Mouse (Mus musculus) kidney, postnatal 0 days (tissue): Measurements from ENCODE around the gene Zbed4. TPM values are rescaled to one million over a fixed set of nuclear protein-coding genes. Genes with fewer than 3 reads are reported as not detected.

Source experiments
- ATAC-seq: fragments of 200-750 bp; cut with Nextera tagmentation; replicated peaks from 2 replicates; pipeline ENCODE4 v1.8.0; 2017; ENCODE audit warnings: low read depth, moderate number of reproducible peaks, moderate TSS enrichment, moderate library complexity; ENCODE audit not compliant: low FRiP score
- DNase-seq: peaks from one replicate; pipeline ENCODE4 v3.0.0-alpha.2; 2016; ENCODE audit warnings: low spot score
- H3K27ac ChIP-seq: fragments of 300-500 bp; sonication (generic); 2 replicates; pipeline ENCODE4 v1.5.1; 2014; ENCODE audit warnings: mild to moderate bottlenecking
- H3K27me3 ChIP-seq: fragments of 300-500 bp; sonication (generic); 2 replicates; pipeline ENCODE4 v1.6.1; 2014; ENCODE audit warnings: low read length, mixed read lengths; ENCODE audit not compliant: insufficient read depth
- H3K36me3 ChIP-seq: fragments of 300-500 bp; sonication (generic); 2 replicates; pipeline ENCODE4 v1.6.1; 2014; ENCODE audit warnings: low read length, mixed read lengths; ENCODE audit not compliant: insufficient read depth
- H3K4me1 ChIP-seq: fragments of 300-500 bp; sonication (generic); replicated peaks from 2 replicates; pipeline ENCODE4 v1.6.1; 2014; ENCODE audit warnings: antibody characterized with exemption, low read length, mixed read lengths; ENCODE audit not compliant: insufficient read depth
- H3K4me2 ChIP-seq: fragments of 300-500 bp; sonication (generic); 2 replicates; pipeline ENCODE4 v1.6.1; 2014; ENCODE audit warnings: mild to moderate bottlenecking, low read length, moderate library complexity, mixed read lengths
- H3K4me3 ChIP-seq: fragments of 300-500 bp; sonication (generic); replicated peaks from 2 replicates; pipeline ENCODE4 v1.5.1; 2014; ENCODE audit warnings: low read depth, low read length
- H3K9ac ChIP-seq: fragments of 300-500 bp; sonication (generic); 2 replicates; pipeline ENCODE4 v1.6.1; 2014; ENCODE audit warnings: low read depth, low read length
- H3K9me3 ChIP-seq: fragments of 300-500 bp; sonication (generic); replicated peaks from 2 replicates; pipeline ENCODE4 v1.6.1; 2016; ENCODE audit warnings: low read length, inconsistent platforms, mixed read lengths
- CTCF ChIP-seq: IDR thresholded peaks from 2 replicates; pipeline ENCODE4 v1.5.1; 2016; ENCODE audit warnings: antibody characterized with exemption, low read depth, mild to moderate bottlenecking, moderate library complexity
- WGBS: fragments of 180-500 bp; shearing (Covaris S2); extraction: QIAGEN DNeasy Blood & Tissue Kit; methylation state at CpG from one replicate; pipeline ENCODE4 v1.1.7; 2014; 5-methylcytosine and 5-hydroxymethylcytosine counted together
- polyA plus RNA-seq: library from polyadenylated mRNA; unstranded; fragments of >200 nt; fragmentation: Nextera tagmentation; extraction: Ambion mirVana; gene quantifications from 2 replicates; pipeline ENCODE4 v1.2.1, GENCODE M21; 2015

Gene Zbed4
- polyA plus RNA-seq, 1 experiment from 2014 or later = 11.8 TPM

- 55% methylated on average over 16 of the region's 17 CpGs for WGBS
- Histone ChIP-seq H3K4me2 (no peak overlapping the region), H3K9ac (no peak overlapping the region), H3K9me3 (no peaks in the 10 kb centered on the region), H3K27me3 (no peaks in the 10 kb centered on the region), H3K4me1 (no peaks in the 10 kb centered on the region; the same call in none of the 2 replicates), H3K27ac (no peak overlapping the region), H3K4me3 (no peak overlapping the region), H3K36me3 (peaks cover 20% of the 10 kb centered on the region; the same call in 1 of the 2 replicates)
- DNase-seq (peak; percentile 87), ATAC-seq (peak; percentile 82)
- peak; percentile 82 for TF ChIP-seq CTCF
These were observed 77.6 kb downstream of the Zbed4 start for GRCm38 (mm10) chr15:88828800-88829705.

- DNase-seq (no peak), ATAC-seq (no peak)
- Histone ChIP-seq H3K9me3 (no peaks in the 10 kb centered on the region), H3K27ac (no peak overlapping the region), H3K4me3 (no peak overlapping the region), H3K9ac (no peak overlapping the region), H3K27me3 (no peaks in the 10 kb centered on the region), H3K4me2 (no peak overlapping the region), H3K36me3 (peaks cover 11% of the 10 kb centered on the region; the same call in 1 of the 2 replicates), H3K4me1 (no peaks in the 10 kb centered on the region; the same call in none of the 2 replicates)
- WGBS = 67% methylated on average over 6 of the region's 6 CpGs
- TF ChIP-seq CTCF = peak; percentile 10; the same call in 1 of the 2 replicates
These were observed 78.5 kb downstream of the Zbed4 start for GRCm38 (mm10) chr15:88829791-88830440.

- TF ChIP-seq CTCF = no peak
- DNase-seq (peak; percentile 38), ATAC-seq (peak; percentile 47)
- H3K4me3 ChIP-seq = no peak overlapping the region
- 55% methylated on average over 5 of the region's 5 CpGs for WGBS
- peak overlapping the region; percentile 81 for H3K27ac ChIP-seq
- no peaks in the 10 kb centered on the region; the same call in none of the 2 replicates for H3K4me1 ChIP-seq
- H3K36me3 ChIP-seq = 0 out of 2 replicates have a peak, but pooled peaks cover 7% of the 10 kb centered on the region
- H3K27me3 ChIP-seq = no peaks in the 10 kb centered on the region
- H3K9me3 ChIP-seq = no peaks in the 10 kb centered on the region
- H3K9ac ChIP-seq = no peak overlapping the region
- no peak overlapping the region for H3K4me2 ChIP-seq
These were observed 79.2 kb downstream of the Zbed4 start for GRCm38 (mm10) chr15:88830696-88831095.

- Histone ChIP-seq H3K36me3 (0 out of 2 replicates have a peak, but pooled peaks cover under 1% of the 10 kb centered on the region), H3K27me3 (no peaks in the 10 kb centered on the region), H3K4me1 (no peaks in the 10 kb centered on the region; the same call in none of the 2 replicates), H3K4me3 (no peak overlapping the region), H3K9me3 (no peaks in the 10 kb centered on the region), H3K9ac (no peak overlapping the region), H3K27ac (peak overlapping the region; percentile 81), H3K4me2 (no peak overlapping the region)
- 31% methylated on average over 5 of the region's 5 CpGs for WGBS
- TF ChIP-seq CTCF = no peak
- ATAC-seq (peak; percentile 46; the same call in 1 of the 2 replicates), DNase-seq (peak; percentile 72)
These were observed 80.0 kb downstream of the Zbed4 start for GRCm38 (mm10) chr15:88831482-88831881.

DNA sequence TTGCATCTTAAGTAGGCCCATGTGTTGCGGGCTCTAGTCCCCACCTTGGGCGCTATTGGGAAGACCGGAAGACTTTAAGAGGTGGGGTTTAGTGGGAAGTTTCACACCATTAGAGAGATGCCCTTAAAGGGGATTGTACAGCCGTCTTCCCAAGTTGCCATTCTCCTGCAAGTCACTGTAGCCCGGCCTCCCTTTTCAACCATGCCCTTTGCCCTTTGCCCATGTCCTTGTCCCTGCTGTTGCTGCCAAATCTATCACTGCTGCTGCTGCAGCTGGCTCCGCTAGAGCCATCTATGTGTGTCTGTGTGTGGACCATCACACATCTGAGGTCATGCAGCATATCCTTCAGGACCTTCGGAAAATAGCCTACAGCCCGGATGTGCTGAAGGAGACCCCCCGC lies 81.1 kb downstream of the Zbed4 start:
- Histone ChIP-seq H3K36me3 (no peaks in the 10 kb centered on the region), H3K4me2 (no peak overlapping the region), H3K4me3 (no peak overlapping the region), H3K4me1 (peaks cover 2% of the 10 kb centered on the region), H3K9me3 (no peaks in the 10 kb centered on the region), H3K27ac (peak overlapping the region; percentile 81; the same call in 1 of the 2 replicates), H3K27me3 (no peaks in the 10 kb centered on the region), H3K9ac (no peak overlapping the region)
- DNase-seq (no peak), ATAC-seq (no peak)
- WGBS = 73% methylated on average over 9 of the region's 9 CpGs
- no peak for TF ChIP-seq CTCF

Other genes starting within 250 kb of the Zbed4 start
- not detected in 2 replicates for gene Zdhhc25, start 151.4 kb upstream of the Zbed4 start, polyA plus RNA-seq
- 16.5 and 16.9 TPM in 2 replicates for gene Brd1, start 17.4 kb upstream of the Zbed4 start, polyA plus RNA-seq
- 9.8 and 11.2 TPM in 2 replicates for gene Alg12, start 67.7 kb downstream of the Zbed4 start, polyA plus RNA-seq
- 79.0 and 89.8 TPM in 2 replicates for gene Creld2, start 68.0 kb downstream of the Zbed4 start, polyA plus RNA-seq
- 83.4 and 88.6 TPM in 2 replicates for gene Pim3, start 110.5 kb downstream of the Zbed4 start, polyA plus RNA-seq
- gene Ttll8, start 202.8 kb downstream of the Zbed4 start, polyA plus RNA-seq = not detected in 2 replicates
- 0.07 TPM in 1 of 2 replicates, not detected in the other for gene Mlc1, start 227.3 kb downstream of the Zbed4 start, polyA plus RNA-seq
- not detected in 2 replicates for gene Mov10l1, start 231.2 kb downstream of the Zbed4 start, polyA plus RNA-seq